Mouse (Mus musculus): ENCODE data around the gene Prickle1. TPM values are rescaled to one million over a fixed set of nuclear protein-coding genes. Genes with fewer than 3 reads are reported as not detected.

The Prickle1 gene
- polyA plus RNA-seq, 1 experiment from 2014 or later: not detected

- Histone ChIP-seq H3K79me2 (ENCODE audit: inconsistent target) (no peaks in the 10 kb centered on the region), H3K4me3 (ENCODE audit: inconsistent target) (no peak overlapping the region), H3K36me3 (ENCODE audit: inconsistent target) (no peaks in the 10 kb centered on the region), H3K27ac (no peak overlapping the region)
- WGBS (ENCODE audit: missing documents): 68% methylated on average over 9 of the region's 9 CpGs
These were observed 15.8 kb downstream of the Prickle1 start for GRCm38 (mm10) chr15:93579899-93580298.

GRCm38 (mm10) chr15:93579100-93579499 is 16.6 kb downstream of the Prickle1 start:
- Histone ChIP-seq H3K79me2 (ENCODE audit: inconsistent target) (no peaks in the 10 kb centered on the region), H3K4me3 (ENCODE audit: inconsistent target) (no peak overlapping the region), H3K27ac (no peak overlapping the region), H3K36me3 (ENCODE audit: inconsistent target) (no peaks in the 10 kb centered on the region)
- whole genome bisulfite sequencing (ENCODE audit: missing documents): 90% methylated on average over 9 of the region's 9 CpGs

- 85% methylated on average over 9 of the region's 9 CpGs for WGBS (ENCODE audit: missing documents)
- H3K36me3 ChIP-seq (ENCODE audit: inconsistent target): no peaks in the 10 kb centered on the region
- no peak overlapping the region for H3K27ac ChIP-seq
- H3K79me2 ChIP-seq (ENCODE audit: inconsistent target): no peaks in the 10 kb centered on the region
- H3K4me3 ChIP-seq (ENCODE audit: inconsistent target): no peak overlapping the region
These were observed 19.3 kb downstream of the Prickle1 start for GRCm38 (mm10) chr15:93576361-93576760.

GRCm38 (mm10) chr15:93575884-93576283 is 19.8 kb downstream of the Prickle1 start:
- Histone ChIP-seq H3K79me2 (ENCODE audit: inconsistent target) (no peaks in the 10 kb centered on the region), H3K27ac (no peak overlapping the region), H3K36me3 (ENCODE audit: inconsistent target) (no peaks in the 10 kb centered on the region), H3K4me3 (ENCODE audit: inconsistent target) (no peak overlapping the region)
- 24% methylated on average over 5 of the region's 5 CpGs for WGBS (ENCODE audit: missing documents)

GRCm38 (mm10) chr15:93572889-93573288 is 22.8 kb downstream of the Prickle1 start:
- Histone ChIP-seq H3K36me3 (ENCODE audit: inconsistent target) (no peaks in the 10 kb centered on the region), H3K4me3 (ENCODE audit: inconsistent target) (no peak overlapping the region), H3K27ac (no peak overlapping the region), H3K79me2 (ENCODE audit: inconsistent target) (no peaks in the 10 kb centered on the region)
- WGBS (ENCODE audit: missing documents): 90% methylated on average over 10 of the region's 10 CpGs

GRCm38 (mm10) chr15:93570881-93571495 is 24.7 kb downstream of the Prickle1 start:
- Histone ChIP-seq H3K79me2 (ENCODE audit: inconsistent target) (no peaks in the 10 kb centered on the region), H3K36me3 (ENCODE audit: inconsistent target) (no peaks in the 10 kb centered on the region), H3K4me3 (ENCODE audit: inconsistent target) (no peak overlapping the region), H3K27ac (no peak overlapping the region)
- WGBS (ENCODE audit: missing documents): 94% methylated on average over 11 of the region's 11 CpGs

- Histone ChIP-seq H3K79me2 (ENCODE audit: inconsistent target) (no peaks in the 10 kb centered on the region), H3K4me3 (ENCODE audit: inconsistent target) (no peak overlapping the region)
- 94% methylated on average over 3 of the region's 3 CpGs for WGBS (ENCODE audit: missing documents)
These were observed 26.8 kb downstream of the Prickle1 start for GRCm38 (mm10) chr15:93568911-93569310.

GRCm38 (mm10) chr15:93567546-93568307 is 28.0 kb downstream of the Prickle1 start:
- 86% methylated on average over 14 of the region's 14 CpGs for WGBS (ENCODE audit: missing documents)
- Histone ChIP-seq H3K36me3 (ENCODE audit: inconsistent target) (no peaks in the 10 kb centered on the region), H3K4me3 (ENCODE audit: inconsistent target) (no peak overlapping the region), H3K79me2 (ENCODE audit: inconsistent target) (no peaks in the 10 kb centered on the region), H3K27ac (no peak overlapping the region)

More at GRCm38 (mm10) chr15:93568911-93569310, 26.8 kb downstream of the Prickle1 start:
- Histone ChIP-seq H3K36me3 (ENCODE audit: inconsistent target) (no peaks in the 10 kb centered on the region), H3K27ac (no peak overlapping the region)

GRCm38 (mm10) chr15:93563491-93563890 is 32.2 kb downstream of the Prickle1 start:
- no peaks in the 10 kb centered on the region for H3K36me3 ChIP-seq (ENCODE audit: inconsistent target)
- 21% methylated on average over 5 of the region's 5 CpGs for WGBS (ENCODE audit: missing documents)
- H3K27ac ChIP-seq: no peak overlapping the region
- no peaks in the 10 kb centered on the region for H3K79me2 ChIP-seq (ENCODE audit: inconsistent target)
- no peak overlapping the region for H3K4me3 ChIP-seq (ENCODE audit: inconsistent target)

GRCm38 (mm10) chr15:93561540-93561939 is 34.2 kb downstream of the Prickle1 start:
- H3K4me3 ChIP-seq (ENCODE audit: inconsistent target): no peak overlapping the region
- H3K36me3 ChIP-seq (ENCODE audit: inconsistent target): no peaks in the 10 kb centered on the region
- no peaks in the 10 kb centered on the region for H3K79me2 ChIP-seq (ENCODE audit: inconsistent target)
- H3K27ac ChIP-seq: no peak overlapping the region
- 86% methylated on average over 6 of the region's 6 CpGs for WGBS (ENCODE audit: missing documents)

- WGBS (ENCODE audit: missing documents): 91% methylated on average over 12 of the region's 12 CpGs
- Histone ChIP-seq H3K36me3 (ENCODE audit: inconsistent target) (no peaks in the 10 kb centered on the region), H3K27ac (no peak overlapping the region), H3K79me2 (ENCODE audit: inconsistent target) (no peaks in the 10 kb centered on the region), H3K4me3 (ENCODE audit: inconsistent target) (no peak overlapping the region)
These were observed 37.3 kb downstream of the Prickle1 start for GRCm38 (mm10) chr15:93558421-93558820.

- 84% methylated on average over 8 of the region's 8 CpGs for WGBS (ENCODE audit: missing documents)
- Histone ChIP-seq H3K27ac (no peak overlapping the region), H3K36me3 (ENCODE audit: inconsistent target) (no peaks in the 10 kb centered on the region), H3K4me3 (ENCODE audit: inconsistent target) (no peak overlapping the region), H3K79me2 (ENCODE audit: inconsistent target) (no peaks in the 10 kb centered on the region)
These were observed 40.0 kb downstream of the Prickle1 start for GRCm38 (mm10) chr15:93555719-93556118.

- Histone ChIP-seq H3K36me3 (ENCODE audit: inconsistent target) (no peaks in the 10 kb centered on the region), H3K79me2 (ENCODE audit: inconsistent target) (no peaks in the 10 kb centered on the region), H3K4me3 (ENCODE audit: inconsistent target) (no peak overlapping the region), H3K27ac (no peak overlapping the region)
- 89% methylated on average over 12 of the region's 12 CpGs for WGBS (ENCODE audit: missing documents)
These were observed 41.4 kb downstream of the Prickle1 start for GRCm38 (mm10) chr15:93554203-93554851.

- no peak overlapping the region for H3K4me3 ChIP-seq (ENCODE audit: inconsistent target)
- no peak overlapping the region for H3K27ac ChIP-seq
- H3K36me3 ChIP-seq (ENCODE audit: inconsistent target): no peaks in the 10 kb centered on the region
- no peaks in the 10 kb centered on the region for H3K79me2 ChIP-seq (ENCODE audit: inconsistent target)
- WGBS (ENCODE audit: missing documents): 17% methylated on average over 9 of the region's 9 CpGs
These were observed 43.5 kb downstream of the Prickle1 start for GRCm38 (mm10) chr15:93552169-93552568.

- 94% methylated on average over 9 of the region's 9 CpGs for WGBS (ENCODE audit: missing documents)
- Histone ChIP-seq H3K79me2 (ENCODE audit: inconsistent target) (no peaks in the 10 kb centered on the region), H3K27ac (no peak overlapping the region), H3K4me3 (ENCODE audit: inconsistent target) (no peak overlapping the region), H3K36me3 (ENCODE audit: inconsistent target) (no peaks in the 10 kb centered on the region)
These were observed 47.4 kb downstream of the Prickle1 start for GRCm38 (mm10) chr15:93548297-93548696.
